Mouse (Mus musculus): ENCODE data around the gene Acsbg2. TPM values are rescaled to one million over a fixed set of nuclear protein-coding genes. Genes with fewer than 3 reads are reported as not detected.
"Not testable (repeated sequence)": the region's sequence is repeated elsewhere in the genome, so short reads cannot be mapped to it uniquely, and the experiment has no call there.

The Acsbg2 gene
- not detected for total RNA-seq (2021)
- polyA plus RNA-seq (2012; rRNA removed) = 0.04 and 0.09 TPM in 2 replicates
- long read RNA-seq = 0 reads

DNA sequence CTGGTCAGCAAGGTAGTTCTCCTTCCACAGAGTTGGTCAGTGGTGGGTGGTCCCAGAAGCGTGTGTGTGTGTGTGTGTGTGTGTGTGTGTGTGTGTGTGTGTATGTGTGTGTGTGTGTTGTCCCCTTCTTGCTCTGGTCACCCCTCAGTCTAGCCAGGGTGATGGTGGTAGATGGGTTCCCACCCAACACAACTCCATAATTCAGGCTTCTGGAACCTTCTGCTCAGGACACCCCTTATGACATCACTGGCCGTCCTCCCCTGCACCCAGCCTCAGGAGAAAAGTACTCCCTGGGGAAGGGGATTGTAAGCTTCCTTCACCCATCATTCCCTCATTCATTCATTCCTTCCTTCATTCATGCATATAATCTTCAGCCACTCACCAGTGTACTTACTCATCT, at the start of gene Acsbg2:
TSS of gene Acsbg2 (minus strand) at position 211 of the 400 bp plus-strand sequence.
- no peak within 1 kb of the TSS for H3K9ac ChIP-seq (ENCODE audit: low read depth, low read length)
- no peak for TF ChIP-seq EP300 (IDR thresholded peaks at IDR 0.05; ENCODE audit: insufficient read depth, low read depth, low read length)
- TF ChIP-seq CTCF (IDR thresholded peaks at IDR 0.05) = no peak
- H3K27me3 ChIP-seq (ENCODE audit: control insufficient read depth, insufficient read depth, low read length) = no peaks in the 10 kb centered on the region
- 89% methylated on average over 2 of the region's 2 CpGs for WGBS
- intact Hi-C loops (cut with DNase I) = no loop called here
- H3K27ac ChIP-seq = no peak within 1 kb of the TSS
- no peaks in the 10 kb centered on the region for H3K36me3 ChIP-seq (ENCODE audit: control insufficient read depth, insufficient read depth, low read length)
- H3K4me3 ChIP-seq = no peak within 1 kb of the TSS
- no peak for DNase-seq
- H3K79me2 ChIP-seq (replicated peaks; ENCODE audit: control insufficient read depth, insufficient read depth, low read length) = no peaks in the 10 kb centered on the region
- no peaks in the 10 kb centered on the region for H3K4me1 ChIP-seq (ENCODE audit: control insufficient read depth, insufficient read depth, low read length)

DNA sequence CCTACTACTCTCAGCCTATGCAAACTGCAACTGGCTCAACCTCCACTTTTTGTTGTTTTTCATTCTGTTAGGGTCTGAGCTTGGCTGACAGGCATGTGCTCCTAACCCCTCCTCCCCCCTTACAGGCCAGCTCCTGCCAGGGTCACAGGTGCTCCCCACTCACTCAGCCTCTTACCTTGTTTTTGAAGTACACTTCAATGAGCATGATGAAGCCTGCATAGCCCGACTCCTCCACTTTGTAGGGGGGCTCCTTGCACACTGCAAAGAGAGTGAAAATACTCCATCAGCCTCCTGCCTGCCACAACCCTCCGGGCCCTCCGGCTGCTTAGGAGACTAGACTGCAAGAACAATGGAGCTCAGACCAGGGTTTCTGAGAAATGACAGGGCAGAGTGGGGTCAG, 45.5 kb upstream of the Acsbg2 start:
- Histone ChIP-seq H3K79me2 (replicated peaks; ENCODE audit: control insufficient read depth, insufficient read depth, low read length) (no peaks in the 10 kb centered on the region), H3K36me3 (ENCODE audit: control insufficient read depth, insufficient read depth, low read length) (no peaks in the 10 kb centered on the region), H3K4me3 (no peak overlapping the region), H3K4me1 (ENCODE audit: control insufficient read depth, insufficient read depth, low read length) (no peaks in the 10 kb centered on the region), H3K27me3 (ENCODE audit: control insufficient read depth, insufficient read depth, low read length) (no peaks in the 10 kb centered on the region), H3K27ac (no peak overlapping the region), H3K9ac (ENCODE audit: low read depth, low read length) (no peak overlapping the region)
- intact Hi-C loops (cut with DNase I) = no loop called here
- TF ChIP-seq POLR2A (IDR thresholded peaks at IDR 0.05; ENCODE audit: insufficient read depth, low read depth, low read length) = no peak
- no peak for TF ChIP-seq CTCF (IDR thresholded peaks at IDR 0.05)
- no peak for TF ChIP-seq EP300 (IDR thresholded peaks at IDR 0.05; ENCODE audit: insufficient read depth, low read depth, low read length)
- 95% methylated on average over 3 of the region's 3 CpGs for WGBS
- DNase-seq = no peak

GRCm38 (mm10) chr17:56917166-56917565, 42.9 kb upstream of the Acsbg2 start:
- TF ChIP-seq CTCF (IDR thresholded peaks at IDR 0.05) (no peak), EP300 (IDR thresholded peaks at IDR 0.05; ENCODE audit: insufficient read depth, low read depth, low read length) (no peak), POLR2A (IDR thresholded peaks at IDR 0.05; ENCODE audit: insufficient read depth, low read depth, low read length) (no peak)
- no peak for DNase-seq
- no peak overlapping the region for H3K9ac ChIP-seq (ENCODE audit: low read depth, low read length)
- H3K4me1 ChIP-seq (ENCODE audit: control insufficient read depth, insufficient read depth, low read length) = no peaks in the 10 kb centered on the region
- H3K27me3 ChIP-seq (ENCODE audit: control insufficient read depth, insufficient read depth, low read length) = no peaks in the 10 kb centered on the region
- H3K27ac ChIP-seq = no peak overlapping the region
- no peaks in the 10 kb centered on the region for H3K36me3 ChIP-seq (ENCODE audit: control insufficient read depth, insufficient read depth, low read length)
- H3K79me2 ChIP-seq (replicated peaks; ENCODE audit: control insufficient read depth, insufficient read depth, low read length) = no peaks in the 10 kb centered on the region
- WGBS = 60% methylated on average over 2 of the region's 2 CpGs
- H3K4me3 ChIP-seq = no peak overlapping the region
- intact Hi-C loops (cut with DNase I) = no loop called here

GRCm38 (mm10) chr17:56913444-56913843, 39.2 kb upstream of the Acsbg2 start:
- TF ChIP-seq CTCF (IDR thresholded peaks at IDR 0.05) = no peak
- no peak for TF ChIP-seq EP300 (IDR thresholded peaks at IDR 0.05; ENCODE audit: insufficient read depth, low read depth, low read length)
- TF ChIP-seq POLR2A (IDR thresholded peaks at IDR 0.05; ENCODE audit: insufficient read depth, low read depth, low read length) = no peak
- DNase-seq = no peak
- Histone ChIP-seq H3K27ac (no peak overlapping the region), H3K4me1 (ENCODE audit: control insufficient read depth, insufficient read depth, low read length) (no peaks in the 10 kb centered on the region), H3K36me3 (ENCODE audit: control insufficient read depth, insufficient read depth, low read length) (no peaks in the 10 kb centered on the region), H3K27me3 (ENCODE audit: control insufficient read depth, insufficient read depth, low read length) (no peaks in the 10 kb centered on the region), H3K4me3 (no peak overlapping the region), H3K79me2 (replicated peaks; ENCODE audit: control insufficient read depth, insufficient read depth, low read length) (no peaks in the 10 kb centered on the region), H3K9ac (ENCODE audit: low read depth, low read length) (no peak overlapping the region)
- intact Hi-C loops (cut with DNase I) = no loop called here

DNA sequence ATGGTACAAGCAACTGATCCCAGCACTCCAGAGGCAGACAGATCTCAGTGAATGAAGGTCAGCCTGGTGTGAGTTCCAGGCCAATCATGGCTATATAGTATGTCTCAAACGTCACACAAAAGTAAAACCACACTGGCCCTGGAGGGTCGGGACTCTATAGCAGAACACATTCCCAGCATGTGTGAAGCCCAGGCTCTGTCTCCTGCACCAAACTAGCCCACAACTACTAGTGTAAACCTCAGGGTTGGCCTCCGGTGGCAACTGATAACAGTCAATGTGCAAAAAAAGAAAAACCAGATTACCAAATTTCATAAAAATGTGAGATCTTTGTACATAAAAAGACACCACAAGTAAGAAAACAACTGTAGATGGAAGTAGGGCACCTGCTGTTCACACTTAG, 38.8 kb upstream of the Acsbg2 start:
- no peak overlapping the region for H3K9ac ChIP-seq (ENCODE audit: low read depth, low read length)
- no peaks in the 10 kb centered on the region for H3K79me2 ChIP-seq (replicated peaks; ENCODE audit: control insufficient read depth, insufficient read depth, low read length)
- no peaks in the 10 kb centered on the region for H3K36me3 ChIP-seq (ENCODE audit: control insufficient read depth, insufficient read depth, low read length)
- intact Hi-C loops (cut with DNase I) = no loop called here
- TF ChIP-seq POLR2A (IDR thresholded peaks at IDR 0.05; ENCODE audit: insufficient read depth, low read depth, low read length) = no peak
- TF ChIP-seq EP300 (IDR thresholded peaks at IDR 0.05; ENCODE audit: insufficient read depth, low read depth, low read length) = no peak
- TF ChIP-seq CTCF (IDR thresholded peaks at IDR 0.05) = no peak
- DNase-seq = no peak
- no peak overlapping the region for H3K27ac ChIP-seq
- no peaks in the 10 kb centered on the region for H3K27me3 ChIP-seq (ENCODE audit: control insufficient read depth, insufficient read depth, low read length)
- no peaks in the 10 kb centered on the region for H3K4me1 ChIP-seq (ENCODE audit: control insufficient read depth, insufficient read depth, low read length)
- WGBS = 89% methylated on average over 3 of the region's 3 CpGs
- no peak overlapping the region for H3K4me3 ChIP-seq

- H3K9ac ChIP-seq (ENCODE audit: low read depth, low read length); DNase-seq; H3K27ac ChIP-seq; H3K36me3 ChIP-seq (ENCODE audit: control insufficient read depth, insufficient read depth, low read length); H3K4me3 ChIP-seq; H3K4me1 ChIP-seq (ENCODE audit: control insufficient read depth, insufficient read depth, low read length); H3K79me2 ChIP-seq (replicated peaks; ENCODE audit: control insufficient read depth, insufficient read depth, low read length); intact Hi-C loops (cut with DNase I); H3K27me3 ChIP-seq (ENCODE audit: control insufficient read depth, insufficient read depth, low read length): not testable (repeated sequence)
- WGBS = 90% methylated on average over 2 of the region's 2 CpGs
Measured at GRCm38 (mm10) chr17:56909764-56910163, 35.5 kb upstream of the Acsbg2 start.

Data from heart, adult 2 months (tissue).